Mouse (Mus musculus) left cerebral cortex, postnatal 14 days (tissue): ENCODE measurements around the gene Vps9d1. TPM values are rescaled to one million over a fixed set of nuclear protein-coding genes. Genes with fewer than 3 reads are reported as not detected.
"Not testable (repeated sequence)": the region's sequence is repeated elsewhere in the genome, so short reads cannot be mapped to it uniquely, and the experiment has no call there.

Experiments used
- DNase-seq, 2 experiments: peaks; one replicate each; pipeline ENCODE4 v3.0.0; 2021 to 2022; ENCODE audit warnings: low spot score in 2 of 2, mixed read lengths in 1 of 2
- intact Hi-C: fragments of 180-260 bp; cut with DNase I; formaldehyde crosslinking; loops from one replicate; pipeline ENCODE4 v1.15.1; 2025
- total RNA-seq, 2 experiments: library from RNA; stranded (reverse); gene quantifications; 2 replicates each; pipeline ENCODE4 v1.2.3; 2021

Vps9d1 gene
- total RNA-seq, 2 experiments from 2014 or later, result 60.2 to 71.8 TPM

GRCm38 (mm10) chr8:123230326-123230725 lies 23.8 kb downstream of the Vps9d1 start:
- DNase-seq, result not testable (repeated sequence)

GRCm38 (mm10) chr8:123228416-123228815 lies 25.7 kb downstream of the Vps9d1 start:
- DNase-seq, result no peak
- intact Hi-C loops, result no loop called here

More at GRCm38 (mm10) chr8:123230326-123230725, 23.8 kb downstream of the Vps9d1 start:
- intact Hi-C loops, result not testable (repeated sequence)

GRCm38 (mm10) chr8:123224278-123225266 lies 29.6 kb downstream of the Vps9d1 start, which contains the start of gene Cdk10:
TSS of gene Cdk10 (plus strand) at chr8:123224842.
- intact Hi-C loops, result no loop called here
- peak; percentile 88 to 95 for DNase-seq

GRCm38 (mm10) chr8:123220917-123221316 lies 33.2 kb downstream of the Vps9d1 start:
- intact Hi-C loops, result no loop called here
- DNase-seq, result no peak

- intact Hi-C loops, result no loop called here
- no peak for DNase-seq
These were observed 38.7 kb downstream of the Vps9d1 start for GRCm38 (mm10) chr8:123215430-123215829.

- intact Hi-C loops, result no loop called here
- DNase-seq, result no peak
These were observed 40.9 kb downstream of the Vps9d1 start for GRCm38 (mm10) chr8:123213118-123213772.

- intact Hi-C loops, result no loop called here
- DNase-seq, result peak; percentile 88 to 92
These were observed 41.6 kb downstream of the Vps9d1 start, which contains the start of the genes Chmp1a and Spata33 for GRCm38 (mm10) chr8:123212321-123213117. TSS of gene Chmp1a (minus strand) at chr8:123212763. TSS of gene Spata33 (plus strand) at chr8:123212832.

- intact Hi-C loops, result no loop called here
- no peak for DNase-seq
These were observed 42.3 kb downstream of the Vps9d1 start for GRCm38 (mm10) chr8:123211876-123212275.

- intact Hi-C loops, result loop anchor here (2.0 to 10.0 kb wide), 3 partner anchors 97 to 366 kb away; no protein-coding TSS in a partner anchor
- DNase-seq, result peak in 1 of 2 experiments; percentile 42
These were observed 50.6 kb downstream of the Vps9d1 start for GRCm38 (mm10) chr8:123203571-123203970.

- DNase-seq, result peak; percentile 76 to 87
- intact Hi-C loops, result loop anchor here (2.0 to 10.0 kb wide), 3 partner anchors 95 to 365 kb away; no protein-coding TSS in a partner anchor
These were observed 51.9 kb downstream of the Vps9d1 start for GRCm38 (mm10) chr8:123202288-123202687.

- DNase-seq, result no peak
- intact Hi-C loops, result loop anchor here (5.0 to 10.0 kb wide), 2 partner anchors 305 to 363 kb away; no protein-coding TSS in a partner anchor
These were observed 54.3 kb downstream of the Vps9d1 start for GRCm38 (mm10) chr8:123199864-123200263.

GRCm38 (mm10) chr8:123197016-123197415 lies 57.1 kb downstream of the Vps9d1 start:
- intact Hi-C loops, DNase-seq: not testable (repeated sequence)

GRCm38 (mm10) chr8:123193771-123194170 lies 60.4 kb downstream of the Vps9d1 start:
- intact Hi-C loops, result loop anchor here (5.0 kb wide), 1 partner anchor 41 kb away; no protein-coding TSS in a partner anchor
- no peak for DNase-seq

Other genes starting within 250 kb of the Vps9d1 start
- gene Ankrd11, start 212.1 kb downstream of the Vps9d1 start, total RNA-seq, result 100 to 1,000 TPM; 146 to 151 TPM
- gene Spg7, start 191.4 kb downstream of the Vps9d1 start, total RNA-seq, result 10 to 100 TPM; 69.0 to 69.4 TPM
- gene Rpl13, start 152.0 kb downstream of the Vps9d1 start, total RNA-seq, result 100 to 1,000 TPM; 356 to 384 TPM
- 10 to 100 TPM; 55.0 to 77.7 TPM for gene Cpne7, start 137.0 kb downstream of the Vps9d1 start, total RNA-seq
- under 1 TPM in 1 of 2 experiments, not detected in 1; 0.59 TPM for gene Sult5a1, start 96.0 kb downstream of the Vps9d1 start, total RNA-seq
- gene Dpep1, start 68.1 kb downstream of the Vps9d1 start, total RNA-seq, result not detected
- 100 to 1,000 TPM in 1 of 2 experiments, 10 to 100 TPM in 1; 99.0 to 108 TPM for gene Chmp1a, start 41.6 kb downstream of the Vps9d1 start, total RNA-seq
- 10 to 100 TPM in 1 of 2 experiments, 1 to 10 TPM in 1; 7.1 to 10.2 TPM for gene Spata33, start 41.5 kb downstream of the Vps9d1 start, total RNA-seq
- gene Cdk10, start 29.5 kb downstream of the Vps9d1 start, total RNA-seq, result 10 to 100 TPM; 71.2 to 75.6 TPM
- gene Spata2l, start 18.1 kb downstream of the Vps9d1 start, total RNA-seq, result 100 to 1,000 TPM; 125 to 142 TPM
- 10 to 100 TPM; 20.4 to 20.9 TPM for gene Zfp276, start 153 bp downstream of the Vps9d1 start, total RNA-seq
- 1 to 10 TPM; 4.1 to 6.5 TPM for gene Fanca, start 64.2 kb upstream of the Vps9d1 start, total RNA-seq
- gene Spire2, start 78.4 kb upstream of the Vps9d1 start, total RNA-seq, result 10 to 100 TPM; 16.3 to 17.1 TPM
- gene Tcf25, start 119.4 kb upstream of the Vps9d1 start, total RNA-seq, result 100 to 1,000 TPM; 541 to 593 TPM
- gene Mc1r, start 152.8 kb upstream of the Vps9d1 start, total RNA-seq, result under 1 TPM in 1 of 2 experiments, not detected in 1; 0.09 TPM
- 100 to 1,000 TPM; 691 to 709 TPM for gene Tubb3, start 157.1 kb upstream of the Vps9d1 start, total RNA-seq
- gene Def8, start 169.2 kb upstream of the Vps9d1 start, total RNA-seq, result 10 to 100 TPM; 76.1 to 76.7 TPM
- gene Afg3l1, start 223.6 kb upstream of the Vps9d1 start, total RNA-seq, result 10 to 100 TPM; 31.6 to 36.5 TPM